Mouse (Mus musculus) CD4-positive helper T cell, adult 2 months (primary cell): ENCODE results near the gene Mpp5.

ENCODE experiments used
- DNase-seq: peaks from one replicate; pipeline ENCODE4 v3.0.0-alpha.2; 2012; ENCODE audit warnings: low read depth, missing footprints, low spot score

The Mpp5 gene

DNA sequence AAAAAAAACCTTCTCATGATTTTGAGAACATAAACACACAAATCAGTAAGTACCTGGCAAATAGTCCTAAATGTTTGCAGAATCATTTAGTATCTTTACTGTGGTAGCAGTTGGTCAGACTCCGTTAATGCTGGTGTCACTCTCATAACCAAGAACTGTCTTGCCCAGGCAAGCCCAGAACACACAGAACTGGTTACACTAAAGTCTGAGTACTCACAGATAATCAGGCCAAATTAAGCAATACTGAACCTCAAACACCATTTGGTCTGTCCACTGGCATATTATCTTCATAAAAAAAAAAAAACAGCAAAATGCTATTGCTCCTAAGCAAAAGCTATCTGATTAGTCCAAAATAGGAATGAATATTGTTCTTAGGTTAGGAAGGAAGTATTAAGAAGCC, 93.7 kb downstream of the Mpp5 start:
- no peak for DNase-seq

DNA sequence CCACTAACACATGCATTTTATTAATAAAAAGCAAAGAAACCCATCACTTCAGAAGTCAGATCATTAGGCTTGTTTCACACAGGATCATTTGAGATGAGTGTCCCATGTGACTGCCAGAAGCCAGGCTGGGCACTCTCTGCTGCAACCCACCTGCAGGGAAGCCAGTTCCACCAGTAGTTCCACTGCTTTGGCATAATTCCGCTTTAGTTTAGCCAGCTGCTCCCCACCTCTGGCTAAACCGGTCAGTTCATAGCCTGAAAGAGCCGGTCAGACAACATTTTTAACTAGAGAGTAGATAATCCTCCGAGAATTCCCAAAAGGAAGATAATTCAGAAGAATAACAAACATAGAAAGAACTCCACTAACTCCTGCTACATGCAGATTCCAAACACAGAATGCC, 99.5 kb downstream of the Mpp5 start:
- no peak for DNase-seq

DNA sequence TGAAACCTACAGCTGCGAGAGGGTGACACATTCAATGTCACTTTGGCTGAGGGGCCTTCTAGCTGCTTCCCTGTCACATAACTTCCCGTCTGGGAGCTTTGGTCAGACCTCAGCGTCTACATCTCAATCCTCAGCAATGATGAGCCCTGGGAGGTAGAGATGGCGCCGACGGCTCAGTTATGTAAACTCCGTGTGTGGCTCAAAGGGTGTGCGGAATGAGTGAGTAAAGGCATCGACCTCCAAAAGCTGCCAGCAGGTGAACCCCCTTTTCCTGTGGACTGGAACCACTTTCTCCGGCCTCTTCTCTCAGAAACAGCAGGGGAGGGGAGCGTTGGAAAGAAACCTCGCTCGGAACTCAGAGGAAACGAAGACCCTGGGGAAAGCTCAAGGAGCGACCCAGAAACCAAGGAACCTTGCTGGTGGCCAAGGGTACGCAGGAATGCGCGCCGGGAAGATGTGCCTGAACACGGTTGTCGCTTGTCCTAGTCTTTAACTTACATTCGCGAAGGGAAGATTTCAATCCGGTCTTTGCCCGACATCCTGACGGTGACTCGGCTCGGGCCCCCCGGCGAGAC, 112.3 kb downstream of the Mpp5 start:
- peak; percentile 64 for DNase-seq

DNA sequence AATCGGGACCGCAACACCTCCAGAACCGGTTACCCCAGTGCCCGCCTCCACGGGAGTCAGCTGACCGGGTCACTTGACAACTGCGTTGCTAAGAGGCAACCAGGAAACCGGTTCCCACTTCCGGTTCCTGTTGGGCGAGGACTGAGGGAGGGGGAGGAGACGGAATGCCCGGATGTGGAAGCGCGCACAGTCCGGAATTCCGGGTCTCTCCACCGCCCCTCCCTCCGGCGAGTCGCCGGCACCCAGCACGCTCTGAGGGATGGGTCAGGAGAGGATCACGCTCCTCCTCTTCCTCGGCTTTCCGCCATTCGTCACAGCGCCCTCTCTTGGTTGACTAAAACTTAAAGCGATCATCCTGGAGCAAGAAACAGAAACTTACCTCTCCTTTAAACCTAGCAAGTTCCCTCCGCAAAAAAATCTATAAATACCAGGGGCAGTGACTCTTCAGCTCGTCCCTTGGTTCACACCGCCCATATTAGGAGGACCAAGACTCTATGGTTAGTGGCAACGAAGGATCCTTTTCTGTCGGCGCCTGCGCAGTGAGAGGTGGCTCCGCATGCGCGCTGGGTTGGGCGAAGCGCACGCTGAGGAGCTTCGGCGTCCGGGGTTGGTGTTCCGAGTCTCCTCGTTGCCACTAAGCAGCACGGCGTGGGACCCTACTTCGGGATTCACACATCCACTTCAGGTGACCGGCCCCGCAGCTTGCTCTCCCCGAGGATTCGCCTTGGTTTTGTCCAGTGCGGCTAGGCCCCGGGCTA, 113.0 kb downstream of the Mpp5 start, which contains the start of the genes Atp6v1d and Eif2s1:
TSS of gene Atp6v1d (minus strand) at position 143 of the 758 bp plus-strand sequence.
TSS of gene Eif2s1 (plus strand) at position 324 of the 758 bp plus-strand sequence.
- DNase-seq: peak; percentile 99

DNA sequence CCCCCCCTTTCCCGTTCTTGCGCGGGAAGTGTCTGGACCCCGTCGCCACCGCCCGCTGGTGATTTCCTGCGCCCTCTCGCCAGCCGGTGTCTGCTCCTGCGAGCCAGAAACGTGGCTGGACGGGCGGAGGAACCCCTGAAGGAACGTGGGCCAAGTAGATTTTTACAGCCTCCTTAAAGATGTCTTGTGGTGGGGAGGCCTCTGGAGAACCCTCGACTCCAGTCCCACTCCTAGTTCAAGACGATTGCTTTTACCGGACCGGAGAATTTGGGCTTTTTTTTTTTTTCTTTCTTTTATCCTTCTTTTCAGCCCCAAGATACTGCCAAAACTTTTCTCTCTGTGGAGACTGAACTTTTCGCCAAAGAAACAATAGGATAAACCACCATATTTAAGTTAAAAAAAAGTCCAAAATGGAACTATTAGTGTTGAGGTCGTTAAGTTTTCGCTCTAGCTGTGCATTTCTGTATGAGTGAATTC, 113.6 kb downstream of the Mpp5 start:
- no peak for DNase-seq

DNA sequence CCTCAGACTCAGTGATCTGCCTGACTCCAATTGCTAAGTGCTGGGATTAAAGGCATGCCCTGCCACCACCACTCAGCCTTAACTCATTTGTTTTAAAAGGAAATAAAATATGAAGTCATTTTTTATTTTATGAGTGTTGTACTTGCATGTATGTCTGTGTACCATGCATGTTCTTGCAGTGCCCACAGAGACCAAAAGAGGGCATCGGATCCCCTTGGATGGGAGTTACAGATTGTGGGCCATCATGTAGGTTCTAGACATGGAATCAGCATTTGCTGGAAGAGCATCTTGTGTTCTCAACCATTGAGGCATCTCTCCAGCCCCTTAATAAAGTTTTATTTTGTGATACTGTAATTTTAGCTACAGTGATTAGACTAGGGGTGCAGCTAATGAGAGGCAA, 116.7 kb downstream of the Mpp5 start:
- peak; percentile 20 for DNase-seq

DNA sequence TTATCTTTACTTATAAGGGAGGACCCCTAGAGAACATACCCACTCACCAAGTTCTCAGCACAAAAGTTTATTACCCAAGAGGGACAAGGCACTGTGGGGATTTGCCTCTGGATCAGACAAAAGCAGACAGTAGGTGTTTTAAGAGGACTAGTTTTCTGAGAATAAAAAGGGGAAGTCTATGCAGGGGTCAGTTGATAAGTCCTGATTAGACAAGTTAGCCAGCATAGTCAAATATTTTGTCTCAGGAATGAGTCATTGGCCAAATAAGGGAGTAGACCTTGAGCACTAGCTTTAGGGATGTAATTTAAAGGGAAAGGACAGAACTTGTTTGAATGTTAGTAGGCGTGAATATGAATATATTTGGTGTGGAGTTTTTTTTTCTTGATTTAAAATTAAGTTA, 119.4 kb downstream of the Mpp5 start:
- DNase-seq: no peak

DNA sequence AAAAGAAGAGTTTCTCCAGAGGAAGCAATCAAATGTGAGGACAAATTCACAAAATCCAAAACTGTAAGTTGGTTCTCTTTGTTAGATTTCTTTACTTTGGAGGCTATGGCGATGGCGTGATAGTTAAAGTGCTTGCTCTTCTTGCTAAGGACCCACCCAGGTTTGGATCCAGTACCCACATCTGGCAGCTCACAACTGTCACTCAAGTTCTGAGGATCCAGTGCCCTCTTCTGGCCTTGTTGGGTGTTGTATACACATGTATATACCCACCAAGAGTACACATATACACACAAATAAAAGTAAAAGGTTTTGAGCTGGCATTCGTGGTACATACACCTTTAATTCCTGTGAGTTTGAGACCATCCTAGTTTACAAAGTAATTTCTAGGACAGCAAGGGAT, 125.9 kb downstream of the Mpp5 start:
- DNase-seq: no peak

DNA sequence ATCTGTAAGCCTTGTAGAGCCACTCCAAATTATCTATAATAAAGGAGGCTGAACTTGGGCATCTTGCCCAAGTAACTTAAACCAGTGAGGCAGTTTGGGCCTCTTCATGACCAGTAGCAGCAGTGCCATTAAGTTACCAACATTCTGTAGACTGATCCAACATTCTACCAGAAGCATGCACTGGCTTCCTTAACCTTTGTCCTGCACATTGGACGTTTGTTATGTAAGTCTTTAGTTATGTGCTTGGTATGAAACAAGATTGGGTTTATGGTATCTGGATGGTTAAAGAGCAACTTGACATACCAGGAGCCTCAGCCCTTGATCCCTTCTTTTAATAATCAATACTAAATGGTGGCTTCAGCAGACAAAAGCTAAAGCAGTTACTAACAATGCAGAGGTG, 141.4 kb downstream of the Mpp5 start:
- DNase-seq: no peak
